ENCODE assay signal across 9 mouse cellular contexts in the genomic region with DNA sequence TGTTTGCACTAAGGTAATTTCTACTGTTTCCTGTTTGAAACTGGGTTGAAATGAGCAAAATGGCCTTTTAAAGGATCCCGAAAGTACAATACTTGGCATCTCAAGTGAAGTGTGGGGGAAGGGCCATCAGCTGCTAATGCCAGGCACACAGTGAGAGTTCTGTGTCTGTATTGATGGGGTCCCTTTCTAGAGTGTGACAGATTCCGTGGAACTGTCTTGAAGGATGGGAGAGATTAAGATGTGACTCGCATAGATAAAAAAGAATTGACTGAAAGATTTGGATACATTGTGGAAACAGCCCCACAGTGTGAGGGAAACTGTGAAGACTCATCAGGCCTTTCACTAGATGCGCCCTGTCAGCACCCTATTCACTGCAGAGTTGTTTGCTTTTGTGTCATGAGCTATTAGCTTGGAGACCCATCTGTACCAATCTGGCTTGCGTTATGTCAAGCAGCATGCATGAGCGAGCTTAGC.
DNase-seq lines count a peak whose midpoint lies in the region; ATAC-seq and TF ChIP-seq lines count a peak whose summit lies in the region.
"Had no signal": no experiment of that assay in that cellular context is flagged by ENCODE, and none has a peak within 500 bp of the region (broad histone marks: within the 10 kb centered on the region; RNA-seq: fewer than 3 reads in every experiment).

No protein-coding gene starts in this region.

- H3K4me1 ChIP-seq in hindbrain, embryonic 10.5 days (replicated peaks), result peaks cover 68% of the 10 kb centered on the region

- WGBS in hindbrain, embryonic 10.5 days, result 18% methylated on average over 6 of the region's 6 CpGs

- H3K27me3 ChIP-seq in hindbrain, embryonic 10.5 days (ENCODE audit: insufficient read depth, poor library complexity, severe bottlenecking), result no peaks in the 10 kb centered on the region
- H3K27me3 ChIP-seq: limb, embryonic 15.5 days had no signal

- no peak for ATAC-seq in granulocyte monocyte progenitor cell, adult 5-6 weeks (replicated peaks; ENCODE audit: poor library complexity, severe bottlenecking)
- ATAC-seq: intestine, embryonic 16.5 days had no signal

- no peaks in the 10 kb centered on the region for H3K9me3 ChIP-seq in hindbrain, embryonic 10.5 days
- H3K9me3 ChIP-seq: limb, embryonic 15.5 days had no signal

- DNase-seq in layer of hippocampus, adult 2 months (ENCODE audit: low spot score in 2 of 2), result peak; percentile 19 to 31
- no peak for DNase-seq in layer of hippocampus, adult 9-10 months (ENCODE audit: low spot score)
- DNase-seq in embryo, embryonic 11 days, result peak; percentile 63
- peak; percentile 41 for DNase-seq in hindbrain, embryonic 10.5 days (ENCODE audit: low spot score)
- DNase-seq in neural tube, embryonic 10.5 days (ENCODE audit: extremely low spot score, low spot score), result peak; percentile 44
- no peak for DNase-seq in spleen, postnatal 36 days (ENCODE audit: low spot score in 2 of 2)

- no peak overlapping the region for H3K4me3 ChIP-seq in layer of hippocampus, adult 2 months
- no peak overlapping the region for H3K4me3 ChIP-seq in hindbrain, embryonic 10.5 days
- H3K4me3 ChIP-seq: limb, embryonic 15.5 days had no signal

- TF ChIP-seq CTCF in layer of hippocampus, adult 2 months (conservative IDR thresholded peaks at IDR 0.05), result no peak

- H3K36me3 ChIP-seq in hindbrain, embryonic 10.5 days, result peaks cover 19% of the 10 kb centered on the region

- H3K27ac ChIP-seq in layer of hippocampus, adult 2 months, result peak overlapping the region; percentile 91
- peak overlapping the region; percentile 81 for H3K27ac ChIP-seq in hindbrain, embryonic 10.5 days

Comparison
In these comparisons a context has a peak if more than half of its experiments do, and no peak if none do; other contexts are left out.
1. DNase-seq: peak in layer of hippocampus, adult 2 months (2 of 2), embryo, embryonic 11 days (single experiment), hindbrain, embryonic 10.5 days (single experiment) and neural tube, embryonic 10.5 days (single experiment); none in layer of hippocampus, adult 9-10 months (single experiment) and spleen, postnatal 36 days (0 of 2).